Mouse (Mus musculus) colon, adult 2 months (tissue): ENCODE data around the gene 5830411N06Rik. TPM values are rescaled to one million over a fixed set of nuclear protein-coding genes. Genes with fewer than 3 reads are reported as not detected.

Experiments used
- polyA plus RNA-seq: library from polyadenylated mRNA; depleted of rRNA; stranded (reverse); fragments of >200 nt; gene quantifications from 2 replicates; pipeline ENCODE4 v1.2.3, GENCODE M21; 2012; rRNA removed

5830411N06Rik gene
- 0.16 TPM in 1 of 2 replicates, not detected in the other for polyA plus RNA-seq

DNA sequence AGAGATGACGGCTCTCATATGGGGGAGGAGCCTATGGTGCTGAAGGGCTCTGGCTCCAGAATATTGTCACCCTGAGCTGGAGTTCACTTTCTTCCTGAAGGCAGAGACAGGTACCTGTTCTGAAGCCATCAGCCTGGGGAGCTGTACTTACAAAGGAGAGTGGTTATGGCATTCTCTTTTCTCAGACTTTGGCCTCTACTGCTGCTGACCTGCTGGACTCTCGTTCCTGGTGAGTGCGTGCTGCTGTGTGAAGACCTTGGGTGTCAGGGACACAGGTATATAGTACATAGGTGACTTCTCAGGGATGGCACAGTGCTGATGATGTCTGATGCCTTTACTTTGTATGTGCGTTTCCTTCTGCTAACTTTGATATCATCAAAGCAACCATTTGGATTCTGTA lies at the start of gene 5830411N06Rik:
5830411N06Rik (plus strand) TSS at position 69 of the 400 bp plus-strand sequence.

DNA sequence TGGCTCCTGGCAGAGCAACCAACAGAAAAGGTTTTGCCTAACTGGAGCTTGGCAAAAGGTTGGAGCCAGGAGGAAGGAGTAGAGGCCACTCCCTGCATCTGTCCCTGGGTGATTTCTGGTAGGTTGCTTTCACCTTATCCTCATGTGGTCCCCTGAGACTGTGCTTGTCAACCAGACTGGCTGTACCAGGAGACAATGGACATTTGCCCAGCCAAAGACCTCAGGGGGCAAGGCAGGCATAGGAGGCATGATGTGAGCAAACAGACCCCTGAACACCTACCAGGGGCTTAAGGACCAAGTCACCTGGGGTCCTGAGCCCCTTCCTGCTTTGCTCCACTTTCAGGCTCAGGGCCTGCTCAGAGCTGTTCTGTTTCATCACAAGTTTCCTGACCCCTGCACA lies 41.2 kb upstream of the 5830411N06Rik start, which contains the start of gene Olfr524:
Olfr524 (minus strand) TSS at position 101 of the 400 bp plus-strand sequence.

GRCm38 (mm10) chr7:140217967-140218366 lies 29.1 kb upstream of the 5830411N06Rik start, which contains the start of gene Cd163l1:
Gene Cd163l1, plus strand, starts transcription at chr7:140218267.

DNA sequence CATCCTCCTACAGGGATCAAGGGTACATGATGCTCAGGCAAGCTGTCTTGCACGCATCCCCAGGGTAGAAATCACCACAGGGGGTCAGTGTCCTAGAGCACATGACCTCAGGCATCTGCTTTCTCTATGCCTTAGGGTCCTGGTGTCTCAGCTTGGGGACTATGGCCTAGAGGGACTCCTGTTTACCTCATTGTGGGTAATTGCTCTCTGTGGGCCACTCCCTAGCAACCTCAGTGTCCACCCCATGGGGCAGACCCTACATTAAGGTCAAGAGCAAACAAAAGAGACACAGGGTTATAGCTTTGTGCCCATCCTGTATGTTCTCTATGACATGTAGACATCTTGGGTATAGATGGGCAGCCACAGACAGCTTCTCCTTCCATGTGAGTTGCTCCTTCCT lies 73.5 kb downstream of the 5830411N06Rik start, which contains the start of gene Olfr525:
Olfr525 (plus strand) TSS at position 301 of the 400 bp plus-strand sequence.

DNA sequence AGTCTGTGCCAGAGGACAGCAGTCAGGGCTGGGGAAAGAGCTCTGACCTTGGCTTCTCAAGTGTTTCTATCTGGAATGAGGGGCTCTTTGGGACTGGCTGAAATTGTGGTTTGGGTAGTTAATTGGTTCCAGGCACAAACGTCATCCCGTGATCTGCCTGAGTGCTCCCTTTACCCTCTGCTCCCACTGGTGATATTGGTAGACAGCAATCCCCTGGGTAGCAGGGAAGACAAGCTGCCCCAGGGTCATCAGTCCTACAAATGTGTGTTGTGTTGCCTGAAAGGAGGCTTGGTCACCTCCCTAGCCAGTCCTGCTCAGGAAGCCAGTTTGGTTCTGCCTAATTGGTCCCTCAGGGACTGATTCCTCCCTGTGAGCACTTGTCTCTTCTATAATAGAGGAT lies 86.6 kb downstream of the 5830411N06Rik start, which contains the start of gene Olfr527:
Olfr527 (plus strand) TSS at position 301 of the 400 bp plus-strand sequence.

Other genes starting within 250 kb of the 5830411N06Rik start
- gene Zfp511, start 210.9 kb upstream of the 5830411N06Rik start, polyA plus RNA-seq: 55.6 and 88.0 TPM in 2 replicates
- 13.5 and 15.3 TPM in 2 replicates for gene Tubgcp2, start 210.6 kb upstream of the 5830411N06Rik start, polyA plus RNA-seq
- 0.08 and 0.16 TPM in 2 replicates for gene Msx3, start 198.2 kb upstream of the 5830411N06Rik start, polyA plus RNA-seq
- gene Caly, start 164.7 kb upstream of the 5830411N06Rik start, polyA plus RNA-seq: 4.1 and 5.0 TPM in 2 replicates
- gene Prap1, start 153.9 kb upstream of the 5830411N06Rik start, polyA plus RNA-seq: 14.8 and 25.0 TPM in 2 replicates
- 100 and 110 TPM in 2 replicates for gene Fuom, start 144.8 kb upstream of the 5830411N06Rik start, polyA plus RNA-seq
- 8.3 and 9.1 TPM in 2 replicates for gene Paox, start 131.5 kb upstream of the 5830411N06Rik start, polyA plus RNA-seq
- gene Echs1, start 130.8 kb upstream of the 5830411N06Rik start, polyA plus RNA-seq: 112 and 131 TPM in 2 replicates
- 14.0 and 15.3 TPM in 2 replicates for gene Mtg1, start 109.7 kb upstream of the 5830411N06Rik start, polyA plus RNA-seq
- 0.93 and 1.4 TPM in 2 replicates for gene Sprn, start 92.4 kb upstream of the 5830411N06Rik start, polyA plus RNA-seq
- not detected in 2 replicates for gene Olfr522, start 82.5 kb upstream of the 5830411N06Rik start, polyA plus RNA-seq
- 0.10 TPM in 1 of 2 replicates, not detected in the other for gene Olfr523, start 74.1 kb upstream of the 5830411N06Rik start, polyA plus RNA-seq
- not detected in 2 replicates for gene Olfr524, start 41.3 kb upstream of the 5830411N06Rik start, polyA plus RNA-seq
- 0.30 and 0.50 TPM in 2 replicates for gene Cd163l1, start 29.0 kb upstream of the 5830411N06Rik start, polyA plus RNA-seq
- not detected in 2 replicates for gene Olfr525, start 73.6 kb downstream of the 5830411N06Rik start, polyA plus RNA-seq
- not detected in 2 replicates for gene Olfr527, start 86.7 kb downstream of the 5830411N06Rik start, polyA plus RNA-seq
- gene Olfr60, start 114.4 kb downstream of the 5830411N06Rik start, polyA plus RNA-seq: 0.29 and 0.58 TPM in 2 replicates
- not detected in 2 replicates for gene Olfr530, start 129.0 kb downstream of the 5830411N06Rik start, polyA plus RNA-seq
- not detected in 2 replicates for gene Olfr531, start 155.6 kb downstream of the 5830411N06Rik start, polyA plus RNA-seq
- not detected in 2 replicates for gene Olfr532, start 174.4 kb downstream of the 5830411N06Rik start, polyA plus RNA-seq
- not detected in 2 replicates for gene Olfr533, start 216.1 kb downstream of the 5830411N06Rik start, polyA plus RNA-seq
- not detected in 2 replicates for gene Olfr535, start 236.9 kb downstream of the 5830411N06Rik start, polyA plus RNA-seq